Mouse (Mus musculus): Measurements from ENCODE around the gene Rtn4rl1.

GRCm38 (mm10) chr11:75311751-75312150, 118.2 kb downstream of the Rtn4rl1 start:
- TF ChIP-seq CTCF (IDR thresholded peaks at IDR 0.05; ENCODE audit: low read depth) (no peak), EP300 (optimal IDR thresholded peaks at IDR 0.05) (no peak)

Measured in stomach, postnatal 0 days (tissue).